Mouse (Mus musculus): ENCODE measurements around the gene Ddx17.

The Ddx17 gene

DNA sequence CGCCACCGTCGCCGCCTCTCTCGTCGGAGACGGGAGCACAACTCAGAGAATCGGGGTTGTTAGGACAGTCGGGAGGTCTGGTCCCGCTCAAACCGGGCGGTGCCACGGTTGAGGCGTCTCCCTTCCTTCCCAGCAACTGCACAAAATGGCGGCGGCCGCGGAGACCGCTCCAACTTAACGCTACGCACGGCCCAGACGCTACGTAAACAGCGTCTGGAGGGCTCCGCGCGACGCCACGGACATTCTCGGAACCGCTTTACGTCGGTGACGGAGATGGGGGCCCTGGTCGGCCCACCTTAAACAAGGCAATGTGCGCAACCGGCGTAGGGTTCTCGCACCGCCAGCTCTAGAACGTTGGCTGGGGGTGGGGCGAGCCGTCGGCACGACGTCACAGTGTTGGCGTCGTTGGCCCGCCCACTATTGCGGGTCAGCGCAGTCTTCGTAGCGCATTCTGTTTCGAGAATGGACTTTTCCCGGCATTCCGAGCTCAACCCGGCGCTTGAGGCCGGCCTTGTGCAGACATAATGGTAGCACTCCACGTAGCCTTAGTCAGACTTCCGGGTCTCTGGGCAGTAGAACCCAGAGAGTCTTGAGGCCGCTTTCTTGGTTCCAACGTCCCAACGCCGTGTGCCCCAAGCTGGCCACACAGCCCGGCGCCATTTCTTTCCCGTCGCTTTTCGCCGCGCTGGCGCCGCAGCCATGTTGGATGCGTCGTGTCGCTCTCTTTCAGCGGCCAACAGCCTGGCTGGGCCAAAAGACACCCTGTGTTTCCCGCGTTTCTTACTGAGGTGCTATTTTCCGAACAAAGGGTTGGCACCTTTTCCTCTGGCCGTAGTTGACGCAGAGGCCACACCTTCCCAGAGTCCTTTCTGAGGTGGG, at the start of gene Ddx17:
TSS of gene Ddx17 (minus strand) at position 332 of the 879 bp plus-strand sequence.
- DNase-seq (ENCODE audit: low read depth in 2 of 2, low spot score in 2 of 2), result peak; percentile 98 to 99

DNA sequence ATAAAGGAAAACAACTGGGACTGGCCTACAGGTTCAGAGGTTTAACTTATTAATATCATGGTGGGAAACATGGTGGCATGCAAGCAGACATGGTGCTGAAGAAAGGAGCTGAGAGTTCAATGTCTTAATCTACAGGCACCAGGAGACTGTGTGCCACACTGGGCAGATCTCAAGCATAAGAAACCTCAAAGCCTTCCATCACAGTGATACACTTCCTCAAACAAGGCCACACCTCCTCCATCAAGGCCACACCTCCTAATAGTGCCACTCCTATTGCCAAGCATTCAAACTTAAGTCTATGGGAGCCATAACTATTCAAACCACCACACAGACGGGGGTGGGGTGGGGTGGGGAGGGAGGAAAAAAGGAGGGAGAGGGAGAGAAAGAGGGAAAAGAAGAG, 35.0 kb upstream of the Ddx17 start:
- DNase-seq (ENCODE audit: low read depth in 2 of 2, low spot score in 2 of 2), result no peak

DNA sequence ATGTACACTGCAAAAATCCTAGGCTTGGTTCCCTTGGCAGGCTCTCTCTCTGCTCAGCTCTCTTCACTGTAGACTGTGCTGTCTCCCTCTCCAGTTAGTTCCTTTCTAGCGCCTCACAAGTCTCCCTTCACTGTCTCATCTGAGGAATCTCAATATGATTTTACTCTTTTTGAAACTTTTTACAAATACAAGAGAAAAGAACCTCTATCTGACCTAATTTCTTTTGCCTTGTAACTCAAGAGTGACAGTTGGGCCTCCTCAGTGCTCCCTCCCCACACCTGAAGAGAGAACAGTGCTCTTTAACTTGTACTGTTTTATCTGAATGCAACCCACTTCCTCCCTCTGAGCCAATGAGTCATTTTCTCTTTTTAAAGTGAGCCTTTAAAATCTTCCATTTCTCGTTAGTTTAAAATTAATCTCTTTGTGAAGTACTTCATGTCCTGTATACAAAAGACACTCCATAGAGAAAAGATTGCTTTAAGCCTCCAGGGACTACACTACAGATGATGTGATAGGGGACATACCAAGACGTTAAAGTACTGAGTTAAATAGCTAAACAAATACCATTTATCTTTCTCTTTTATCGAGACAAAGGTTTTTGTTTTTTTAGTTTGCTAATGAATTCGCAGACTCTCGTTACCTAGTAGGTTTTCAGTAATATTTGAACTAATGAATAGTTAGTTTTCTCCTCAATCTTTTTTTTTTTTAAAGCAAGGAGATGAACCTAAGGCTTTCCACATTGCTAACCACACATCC, 31.3 kb upstream of the Ddx17 start:
- peak in 1 of 2 experiments; percentile 2 for DNase-seq (ENCODE audit: low read depth in 2 of 2, low spot score in 2 of 2)

DNA sequence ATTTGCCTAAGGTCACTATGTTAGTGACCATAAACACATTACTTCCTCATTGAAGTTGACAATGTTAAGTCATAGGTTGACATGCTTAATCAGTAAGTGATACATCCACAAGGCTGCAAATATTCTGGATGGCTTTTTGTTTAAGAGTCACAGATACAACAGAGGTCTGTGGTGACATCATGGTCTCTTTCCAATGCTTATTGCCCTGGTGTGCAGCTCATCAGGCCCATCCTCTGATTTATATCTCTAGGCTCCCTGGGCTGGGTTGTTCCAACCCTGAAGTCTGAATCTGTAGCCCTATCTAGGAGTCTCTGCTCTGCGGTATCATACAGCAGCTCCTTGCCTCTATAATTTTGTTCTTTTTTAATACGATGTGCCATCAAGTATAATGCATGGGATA, 30.4 kb upstream of the Ddx17 start:
- DNase-seq (ENCODE audit: low read depth in 2 of 2, low spot score in 2 of 2), result no peak

DNA sequence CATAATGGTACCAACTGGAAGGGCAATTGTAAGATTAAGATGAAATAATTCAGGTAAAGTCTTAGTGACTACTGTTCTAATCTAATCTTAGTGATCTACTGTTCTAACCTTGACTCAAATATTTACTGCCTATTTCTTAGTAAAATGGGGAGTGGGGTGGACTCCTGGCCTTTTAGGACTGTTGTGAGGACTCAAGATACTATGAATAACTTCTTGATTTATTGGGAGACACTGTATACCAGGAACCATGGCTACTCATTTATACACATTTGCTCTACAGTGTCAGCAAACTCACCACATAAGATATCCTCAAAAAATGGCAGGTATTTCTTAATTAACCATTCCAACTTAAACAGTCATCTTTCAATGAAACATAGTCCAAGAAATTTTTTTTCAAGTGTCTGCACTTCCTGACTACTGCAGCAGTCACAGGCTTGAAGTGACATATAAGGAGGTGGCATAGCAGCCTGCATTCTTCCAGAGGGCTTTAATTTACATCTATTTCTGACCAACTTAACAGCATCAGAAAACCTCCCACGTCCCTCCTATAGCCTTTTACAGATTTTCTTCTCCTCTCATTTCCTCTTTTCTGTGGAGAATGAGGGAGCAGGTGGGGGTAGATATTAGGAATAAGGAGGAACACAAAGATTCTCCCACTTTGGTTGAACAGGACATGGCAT, 29.1 kb upstream of the Ddx17 start:
- DNase-seq (ENCODE audit: low read depth in 2 of 2, low spot score in 2 of 2), result no peak

DNA sequence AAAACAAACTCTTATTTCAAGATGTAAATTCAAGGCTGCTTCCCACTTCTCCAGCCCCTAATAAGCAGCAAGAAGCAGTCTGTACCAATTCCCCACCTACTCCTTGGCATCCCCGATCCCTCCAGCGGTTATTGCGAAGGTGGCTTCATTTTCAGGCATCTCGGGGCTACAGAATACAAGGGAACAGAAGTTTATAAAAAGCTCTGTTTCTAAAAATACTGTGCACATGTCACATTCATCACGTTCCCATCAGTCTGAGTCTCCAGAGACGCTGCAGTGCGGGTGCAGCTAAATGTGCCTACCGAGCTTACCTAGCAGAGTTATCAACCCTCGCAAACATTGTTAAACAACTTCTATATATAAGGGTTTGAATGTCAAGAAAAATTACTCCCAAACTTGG, 15.9 kb upstream of the Ddx17 start:
- DNase-seq (ENCODE audit: low read depth in 2 of 2, low spot score in 2 of 2), result no peak

DNA sequence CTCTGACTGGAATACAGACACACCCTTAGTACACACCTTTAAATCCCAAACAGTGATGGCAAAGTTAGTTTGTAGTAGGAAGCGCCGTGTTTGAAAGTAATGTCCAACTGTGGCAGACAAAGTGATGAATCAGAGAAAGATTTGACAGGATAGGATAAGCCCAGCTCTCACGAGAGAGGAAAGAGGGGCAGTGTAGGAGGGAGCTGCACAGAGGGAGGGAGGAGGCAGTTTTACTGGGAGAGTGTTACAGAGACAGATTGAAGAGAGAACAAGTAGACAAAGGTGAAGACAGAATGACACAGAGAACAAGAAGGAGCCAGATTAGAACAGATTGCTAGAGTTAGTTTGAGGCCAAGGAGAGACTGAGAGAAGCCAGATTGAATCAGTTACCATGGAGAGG, 13.1 kb upstream of the Ddx17 start:
- DNase-seq (ENCODE audit: low read depth in 2 of 2, low spot score in 2 of 2), result no peak

DNA sequence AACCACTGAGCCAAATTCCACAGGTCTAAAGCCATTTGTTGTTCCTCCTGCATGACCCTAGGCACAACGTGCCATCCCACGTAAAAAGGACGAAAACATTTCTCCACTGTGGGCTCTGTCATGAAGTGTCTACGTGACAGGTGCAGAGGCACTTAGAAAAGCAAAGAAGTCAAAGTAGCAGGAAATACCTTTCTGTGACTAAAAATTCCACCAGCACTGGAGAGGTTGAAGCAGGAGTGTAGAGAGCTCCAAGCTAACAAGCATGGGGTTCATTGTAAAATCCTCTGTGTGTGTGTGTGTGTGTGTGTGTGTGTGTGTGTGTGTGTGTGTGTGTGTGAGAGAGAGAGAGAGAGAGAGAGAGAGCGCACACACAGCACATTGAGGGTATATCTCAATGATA, 6.0 kb upstream of the Ddx17 start:
- DNase-seq (ENCODE audit: low read depth in 2 of 2, low spot score in 2 of 2), result no peak

DNA sequence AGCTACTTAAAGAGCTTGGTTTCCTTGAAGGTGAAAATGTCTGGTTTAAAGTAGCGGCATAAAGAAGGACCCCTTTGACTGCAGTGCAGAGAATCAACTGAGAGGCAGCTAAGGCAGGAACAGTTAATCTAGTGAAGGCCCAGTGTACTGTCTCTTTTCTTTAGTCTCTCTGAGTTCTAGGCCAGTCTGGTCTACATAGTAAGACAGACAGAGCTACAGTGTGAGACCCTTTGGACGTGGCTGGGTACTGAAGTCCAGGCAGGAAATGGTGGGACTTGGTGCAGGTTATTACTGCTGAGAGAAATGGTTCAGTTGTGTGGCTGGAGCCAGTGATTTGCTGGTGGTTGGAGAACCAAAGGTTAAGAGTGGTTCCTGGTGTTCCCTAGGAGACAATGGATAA, 1.7 kb upstream of the Ddx17 start:
- no peak for DNase-seq (ENCODE audit: low read depth in 2 of 2, low spot score in 2 of 2)

DNA sequence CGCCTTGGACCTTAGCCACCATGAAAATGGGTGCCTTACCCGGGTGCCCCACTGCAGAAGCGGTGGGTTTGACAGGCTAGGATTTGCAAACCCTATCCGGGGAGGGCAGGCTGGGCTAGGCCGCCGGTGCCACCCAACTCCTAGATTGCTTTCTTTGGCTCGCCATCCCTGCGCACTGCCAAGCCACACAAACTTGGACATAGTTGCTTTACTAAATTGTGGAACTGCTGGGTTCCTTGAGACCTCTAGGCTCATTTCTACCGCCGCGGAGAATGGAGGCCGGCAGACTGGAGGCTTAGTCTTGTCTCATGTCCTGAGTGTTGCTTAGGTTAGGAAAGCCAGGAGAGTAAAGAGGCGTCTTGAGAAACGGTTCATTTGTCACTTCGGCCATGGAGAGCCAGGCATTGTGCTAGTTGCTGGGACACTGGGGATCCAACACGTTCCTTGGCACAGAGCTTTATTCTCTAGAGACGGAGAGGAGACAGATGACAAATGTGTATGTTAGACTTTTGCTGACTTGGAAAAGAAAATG, 814 bp upstream of the Ddx17 start:
- DNase-seq (ENCODE audit: low read depth in 2 of 2, low spot score in 2 of 2), result no peak

DNA sequence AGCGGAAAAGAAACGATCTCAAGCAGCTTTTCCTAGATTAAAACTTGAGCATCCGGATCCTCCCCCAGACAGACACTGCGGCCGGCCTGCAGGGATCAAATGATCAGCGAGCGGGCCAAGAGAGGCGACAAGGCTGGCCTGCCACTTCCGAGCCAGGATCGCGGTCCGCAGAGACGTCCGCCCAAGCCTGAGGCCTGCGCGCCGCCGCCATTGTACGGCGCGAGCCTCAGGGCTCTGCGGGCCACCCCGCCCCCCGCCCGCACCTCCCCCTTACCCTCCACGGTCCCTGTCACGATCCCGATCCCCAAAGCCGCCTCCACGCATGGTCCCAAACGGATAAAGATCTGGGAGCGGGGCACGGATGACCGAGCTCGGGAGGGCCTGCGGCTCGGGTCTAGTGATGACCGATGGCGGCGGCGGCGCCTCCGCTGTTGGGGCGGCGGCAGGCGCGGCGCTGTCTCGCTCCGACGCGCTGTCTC, 581 bp downstream of the Ddx17 start:
- peak; percentile 39 to 46 for DNase-seq (ENCODE audit: low read depth in 2 of 2, low spot score in 2 of 2)

DNA sequence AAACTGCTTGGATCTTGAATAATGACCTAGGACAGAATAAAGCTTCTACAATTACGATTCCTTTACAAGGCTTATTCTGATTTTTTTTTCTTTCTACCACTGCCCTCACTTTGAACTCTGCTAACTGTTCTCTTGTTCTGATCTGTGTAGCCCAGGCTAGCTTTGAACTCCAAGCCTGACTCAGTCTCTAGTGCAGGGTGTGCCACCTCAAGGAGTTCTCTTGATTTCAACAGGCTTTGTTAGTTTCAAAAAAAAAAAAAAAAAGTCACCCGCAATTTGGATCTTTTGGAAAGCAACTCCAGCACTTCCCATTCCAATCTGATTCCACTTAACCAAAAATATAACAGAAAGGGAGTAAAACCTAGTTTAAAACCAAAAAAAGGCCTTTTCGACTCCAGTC, 1.0 kb downstream of the Ddx17 start:
- DNase-seq (ENCODE audit: low read depth in 2 of 2, low spot score in 2 of 2), result no peak

DNA sequence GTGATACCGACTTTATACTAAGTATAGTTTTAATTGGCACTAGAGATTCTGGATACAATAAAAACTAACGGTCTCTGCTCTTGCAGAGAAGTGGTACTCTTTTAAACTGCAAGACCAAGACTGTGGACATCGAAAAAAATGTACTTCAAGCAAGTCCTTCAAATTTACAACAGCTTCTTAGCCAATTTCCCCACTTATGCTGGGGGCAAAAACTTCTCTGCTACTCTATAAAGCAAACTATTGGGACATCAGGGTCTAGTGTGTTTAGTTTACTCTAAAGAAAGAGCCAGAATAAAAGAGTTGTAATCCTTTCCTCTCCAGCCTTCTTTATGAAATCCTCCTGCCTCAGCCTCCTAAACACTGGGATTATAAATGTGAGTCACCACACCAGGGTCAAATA, 2.6 kb downstream of the Ddx17 start:
- no peak for DNase-seq (ENCODE audit: low read depth in 2 of 2, low spot score in 2 of 2)

DNA sequence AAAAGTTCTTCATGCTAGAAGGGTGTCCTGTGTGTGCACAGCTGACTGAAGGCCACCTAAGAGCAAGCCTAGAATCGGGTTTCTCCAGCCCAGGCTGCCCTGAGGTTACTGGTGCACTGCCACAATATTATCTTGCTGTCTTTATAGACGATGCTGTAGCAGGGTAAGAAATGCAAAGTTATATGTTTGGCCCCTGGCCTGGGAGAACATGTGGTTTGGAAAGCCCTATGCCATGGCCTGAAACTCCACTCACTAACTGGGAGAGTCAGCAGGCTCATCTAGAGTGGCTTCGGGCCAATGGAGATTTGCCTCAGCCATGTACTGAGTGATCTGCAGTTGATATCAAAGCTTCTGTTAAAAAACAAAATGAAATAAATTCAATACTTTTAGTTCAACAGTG, 12.7 kb downstream of the Ddx17 start:
- no peak for DNase-seq (ENCODE audit: low read depth in 2 of 2, low spot score in 2 of 2)

DNA sequence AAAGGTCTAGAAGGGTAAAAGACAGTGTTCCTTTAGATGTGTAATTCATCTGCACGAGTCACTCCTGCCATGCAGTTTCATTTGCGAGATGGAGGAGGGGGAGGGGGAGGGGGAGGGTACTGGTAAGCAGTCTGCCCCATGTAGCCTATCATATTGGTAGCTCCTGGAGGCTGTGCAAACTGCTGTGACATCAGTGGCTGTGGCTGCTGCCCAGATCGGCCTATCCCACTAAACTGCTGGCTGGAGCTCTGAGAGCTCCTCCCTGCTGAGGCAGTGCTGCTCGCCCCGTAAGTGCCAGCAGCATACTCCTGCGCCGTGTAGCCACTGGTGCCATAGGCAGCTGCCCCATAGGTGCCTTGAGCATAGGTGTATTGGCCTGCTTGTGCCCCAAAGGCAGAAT, 16.6 kb downstream of the Ddx17 start:
- no peak for DNase-seq (ENCODE audit: low read depth in 2 of 2, low spot score in 2 of 2)

DNA sequence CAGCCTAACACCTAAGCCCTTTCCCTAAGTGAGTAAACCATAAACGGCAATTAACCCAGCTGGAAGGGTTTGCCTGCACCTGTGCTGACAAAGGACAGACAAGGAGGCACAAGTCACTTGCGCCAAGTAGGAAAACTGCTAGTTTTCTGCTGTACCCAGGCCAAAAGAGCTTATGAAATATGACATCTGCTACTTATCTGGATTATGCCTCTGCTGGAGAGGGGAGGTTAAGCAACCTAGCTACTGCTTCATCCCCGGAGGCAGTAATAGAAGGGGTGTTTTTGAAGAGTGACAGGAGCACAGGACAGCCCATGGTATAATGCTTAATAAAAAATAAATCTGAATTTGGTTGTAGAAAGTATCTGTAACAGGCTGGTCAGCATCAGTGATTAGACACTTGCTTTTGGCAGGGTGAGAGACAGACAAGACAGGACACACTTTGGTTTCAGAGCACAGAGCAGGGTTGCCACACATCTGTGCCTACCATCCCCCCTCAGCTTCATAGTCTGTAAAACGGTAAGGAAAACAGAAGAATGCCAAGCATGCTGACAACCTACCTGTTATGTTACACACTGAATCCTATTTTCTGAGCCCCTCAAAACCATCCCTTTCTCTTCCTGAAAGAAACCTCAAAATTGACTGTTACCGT, 18.4 kb downstream of the Ddx17 start:
- DNase-seq (ENCODE audit: low read depth in 2 of 2, low spot score in 2 of 2), result no peak

DNA sequence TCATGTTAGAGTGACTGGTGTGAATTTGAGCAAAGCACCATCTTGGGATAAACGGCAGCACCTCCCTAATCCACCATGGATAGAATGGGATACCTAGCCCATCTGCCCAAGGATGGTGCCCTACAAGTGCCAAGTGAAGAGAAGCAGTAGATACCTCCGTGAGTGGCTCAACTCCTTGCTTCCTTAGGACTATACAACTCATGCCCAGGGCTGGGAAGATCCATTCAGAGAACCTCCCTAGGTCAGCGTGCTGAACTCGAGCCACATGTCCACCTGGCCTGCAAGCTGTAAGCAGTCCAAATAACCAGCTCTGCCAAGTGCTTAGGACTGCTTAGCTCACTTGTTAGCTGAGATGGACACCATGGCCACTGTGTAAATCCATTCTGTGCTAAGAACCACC, 19.3 kb downstream of the Ddx17 start:
- no peak for DNase-seq (ENCODE audit: low read depth in 2 of 2, low spot score in 2 of 2)

DNA sequence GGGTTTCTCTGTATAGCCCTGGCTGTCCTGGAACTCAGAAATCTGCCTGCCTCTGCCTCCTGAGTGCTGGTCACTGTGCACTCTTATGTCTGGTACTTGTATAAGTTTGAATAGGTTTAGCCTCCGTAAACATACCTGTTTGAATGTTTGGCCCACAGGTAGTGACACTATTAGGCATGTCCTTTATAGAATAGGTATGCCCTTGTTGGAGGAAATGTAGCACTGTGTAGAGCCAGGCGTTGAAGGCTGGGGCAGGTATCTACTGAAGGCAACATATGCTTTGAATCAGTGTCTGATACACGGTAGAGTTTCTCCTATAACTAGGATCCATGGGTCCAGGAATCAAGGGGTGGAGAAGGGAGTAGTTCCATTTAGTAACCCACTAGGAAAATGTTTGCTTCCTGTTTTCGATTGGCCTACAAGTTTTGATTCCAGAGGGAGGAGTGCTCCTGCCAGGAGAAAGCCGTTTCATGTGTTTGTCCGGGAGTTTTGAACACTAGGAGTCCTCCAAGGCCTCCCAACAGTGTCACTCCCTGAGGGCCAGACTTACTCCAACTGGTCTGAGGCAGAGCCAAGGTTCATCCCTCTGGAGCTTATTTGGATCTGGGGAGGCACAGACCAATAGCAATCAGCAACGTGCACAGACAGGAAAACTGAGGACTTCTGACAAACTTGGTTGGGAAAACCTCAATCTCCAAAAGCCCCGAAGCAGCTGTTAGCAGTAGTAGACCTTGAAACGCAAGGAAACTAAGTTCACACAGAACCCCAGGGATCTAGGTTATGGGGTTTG, 20.4 kb downstream of the Ddx17 start:
- DNase-seq (ENCODE audit: low read depth in 2 of 2, low spot score in 2 of 2), result no peak

DNA sequence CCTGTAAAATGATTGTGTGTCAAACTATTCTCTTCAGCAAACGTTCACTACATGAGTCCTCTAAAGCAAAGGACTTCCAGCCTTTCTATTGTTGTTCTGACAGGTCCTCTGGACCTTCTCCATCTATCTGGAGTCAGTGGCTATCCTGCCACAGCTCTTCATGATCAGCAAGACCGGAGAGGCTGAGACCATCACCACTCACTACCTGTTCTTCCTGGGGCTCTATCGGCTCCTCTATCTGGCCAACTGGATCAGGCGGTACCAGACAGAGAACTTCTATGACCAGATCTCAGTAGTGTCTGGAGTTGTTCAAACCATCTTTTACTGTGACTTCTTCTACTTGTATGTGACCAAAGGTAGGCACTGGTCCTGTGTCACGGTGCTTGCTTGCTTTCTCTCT, 21.0 kb downstream of the Ddx17 start:
- no peak for DNase-seq (ENCODE audit: low read depth in 2 of 2, low spot score in 2 of 2)

All from CD8-positive naive resting alpha-beta T cell, adult 2 months (primary cell).